Mouse (Mus musculus) liver, embryonic 16.5 days (tissue): ENCODE results near the gene AA986860. TPM values are rescaled to one million over a fixed set of nuclear protein-coding genes. Genes with fewer than 3 reads are reported as not detected.

Experiments
- ATAC-seq: fragments of 200-750 bp; cut with Nextera tagmentation; 2 replicates; pipeline ENCODE4 v1.8.0; 2017; ENCODE audit warnings: low read depth, mild to moderate bottlenecking, moderate number of reproducible peaks, moderate library complexity
- H3K27ac ChIP-seq: fragments of 300-500 bp; sonication (generic); 2 replicates; pipeline ENCODE4 v1.5.1; 2014; ENCODE audit warnings: mild to moderate bottlenecking, low read length
- H3K27me3 ChIP-seq: fragments of 300-500 bp; sonication (generic); 2 replicates; pipeline ENCODE4 v1.6.1; 2014; ENCODE audit warnings: low read depth, low read length, mixed read lengths; ENCODE audit not compliant: control insufficient read depth, insufficient read depth
- H3K36me3 ChIP-seq: fragments of 300-500 bp; sonication (generic); 2 replicates; pipeline ENCODE4 v1.6.1; 2014; ENCODE audit warnings: mild to moderate bottlenecking; ENCODE audit not compliant: control insufficient read depth, insufficient read depth
- H3K4me1 ChIP-seq: fragments of 300-500 bp; sonication (generic); 2 replicates; pipeline ENCODE4 v1.6.1; 2014; ENCODE audit warnings: low read depth, low read length, mixed read lengths; ENCODE audit not compliant: control insufficient read depth
- H3K4me2 ChIP-seq: fragments of 300-500 bp; sonication (generic); 2 replicates; pipeline ENCODE4 v1.6.1; 2014; ENCODE audit warnings: low read depth, low read length, mixed read lengths
- H3K4me3 ChIP-seq: fragments of 300-500 bp; sonication (generic); 2 replicates; pipeline ENCODE4 v1.5.1; 2014; ENCODE audit warnings: low read depth, mild to moderate bottlenecking, low read length
- H3K9ac ChIP-seq: fragments of 300-500 bp; sonication (generic); 2 replicates; pipeline ENCODE4 v1.6.1; 2014; ENCODE audit warnings: low read depth, low read length
- H3K9me3 ChIP-seq: fragments of 300-500 bp; sonication (generic); replicated peaks from 2 replicates; pipeline ENCODE4 v1.6.1; 2016; ENCODE audit warnings: low read length; ENCODE audit not compliant: control insufficient read depth
- WGBS: fragments of 180-500 bp; shearing (Covaris S2); extraction: QIAGEN DNeasy Blood & Tissue Kit; methylation state at CpG from one replicate; pipeline ENCODE4 v1.1.7; 2014; ENCODE audit not compliant: insufficient replicate concordance; 5-methylcytosine and 5-hydroxymethylcytosine counted together
- polyA plus RNA-seq: library from polyadenylated mRNA; unstranded; fragments of >200 nt; fragmentation: Nextera tagmentation; extraction: Ambion mirVana; gene quantifications from 2 replicates; pipeline ENCODE4 v1.2.1, GENCODE M21; 2015

AA986860 gene
- polyA plus RNA-seq, 1 experiment from 2014 or later, result 7.3 TPM

DNA sequence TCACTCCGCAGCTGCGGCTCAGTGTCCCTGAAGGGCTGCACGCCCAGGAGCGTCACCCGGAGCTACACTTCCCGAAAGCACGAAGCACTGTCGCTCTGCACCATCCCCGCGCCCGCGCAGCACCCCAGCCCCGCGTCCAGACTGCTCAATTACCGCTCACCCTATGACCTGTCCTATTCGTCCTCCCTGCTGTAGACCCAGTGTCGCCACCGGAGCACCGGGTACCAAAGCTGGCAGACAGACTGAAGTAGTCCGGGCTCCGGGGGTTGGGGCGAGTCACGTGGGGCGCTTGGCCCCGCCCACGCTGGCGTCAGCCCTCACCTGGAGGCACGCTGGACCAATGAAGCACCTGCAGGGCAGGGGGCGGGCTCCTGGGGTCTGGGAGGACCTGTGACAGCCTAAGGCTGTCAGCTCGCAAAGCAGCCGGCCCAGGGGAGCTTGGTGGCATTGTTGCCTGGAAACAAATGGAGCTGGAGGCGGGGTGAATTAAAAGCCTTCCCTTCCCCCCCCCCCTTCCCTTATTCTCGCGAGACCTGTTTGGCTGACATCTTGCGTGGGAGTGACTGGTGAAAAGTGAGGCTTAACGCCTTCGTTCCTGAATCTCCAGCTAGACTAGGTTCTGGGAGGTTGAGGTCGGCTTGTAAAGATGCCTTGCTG, 16.1 kb upstream of the AA986860 start, which contains the start of gene Gm29427:
Gene Gm29427, minus strand, starts transcription at position 239 of the 657 bp plus-strand sequence.
- peak within 1 kb of the TSS; percentile 99 for H3K4me3 ChIP-seq
- ATAC-seq, result peak; percentile 89
- no peaks in the 10 kb centered on the region for H3K27me3 ChIP-seq
- WGBS, result under 1% methylated on average over 38 of the region's 38 CpGs
- H3K9ac ChIP-seq, result peak within 1 kb of the TSS; percentile 94
- H3K4me2 ChIP-seq, result peak within 1 kb of the TSS; percentile 89
- H3K4me1 ChIP-seq, result peaks cover 15% of the 10 kb centered on the region
- H3K9me3 ChIP-seq, result no peaks in the 10 kb centered on the region
- H3K27ac ChIP-seq, result peak within 1 kb of the TSS; percentile 90
- H3K36me3 ChIP-seq, result peaks cover 11% of the 10 kb centered on the region

DNA sequence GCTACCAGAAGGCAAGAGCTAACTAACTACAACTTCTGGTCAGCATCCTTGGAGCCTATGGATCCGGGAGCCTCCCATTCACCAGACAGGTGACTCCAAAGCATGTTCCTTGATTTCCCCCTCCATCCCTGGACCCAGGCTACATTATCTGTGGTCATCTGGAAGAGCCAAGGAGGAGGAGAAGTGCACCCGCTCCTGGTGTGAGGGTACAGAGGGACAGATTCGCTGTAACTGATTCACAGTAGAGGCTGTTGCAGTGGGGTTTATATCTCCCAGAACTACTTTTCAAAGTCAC, 15.6 kb upstream of the AA986860 start:
- H3K9me3 ChIP-seq, result no peaks in the 10 kb centered on the region
- H3K36me3 ChIP-seq, result peaks cover 10% of the 10 kb centered on the region
- H3K4me2 ChIP-seq, result peak overlapping the region; percentile 89
- WGBS, result 0% methylated on average over 3 of the region's 3 CpGs
- peak overlapping the region; percentile 99 for H3K4me3 ChIP-seq
- H3K4me1 ChIP-seq, result peaks cover 15% of the 10 kb centered on the region
- peak; percentile 2 for ATAC-seq
- no peaks in the 10 kb centered on the region for H3K27me3 ChIP-seq
- H3K9ac ChIP-seq, result peak overlapping the region; percentile 94
- H3K27ac ChIP-seq, result peak overlapping the region; percentile 90

DNA sequence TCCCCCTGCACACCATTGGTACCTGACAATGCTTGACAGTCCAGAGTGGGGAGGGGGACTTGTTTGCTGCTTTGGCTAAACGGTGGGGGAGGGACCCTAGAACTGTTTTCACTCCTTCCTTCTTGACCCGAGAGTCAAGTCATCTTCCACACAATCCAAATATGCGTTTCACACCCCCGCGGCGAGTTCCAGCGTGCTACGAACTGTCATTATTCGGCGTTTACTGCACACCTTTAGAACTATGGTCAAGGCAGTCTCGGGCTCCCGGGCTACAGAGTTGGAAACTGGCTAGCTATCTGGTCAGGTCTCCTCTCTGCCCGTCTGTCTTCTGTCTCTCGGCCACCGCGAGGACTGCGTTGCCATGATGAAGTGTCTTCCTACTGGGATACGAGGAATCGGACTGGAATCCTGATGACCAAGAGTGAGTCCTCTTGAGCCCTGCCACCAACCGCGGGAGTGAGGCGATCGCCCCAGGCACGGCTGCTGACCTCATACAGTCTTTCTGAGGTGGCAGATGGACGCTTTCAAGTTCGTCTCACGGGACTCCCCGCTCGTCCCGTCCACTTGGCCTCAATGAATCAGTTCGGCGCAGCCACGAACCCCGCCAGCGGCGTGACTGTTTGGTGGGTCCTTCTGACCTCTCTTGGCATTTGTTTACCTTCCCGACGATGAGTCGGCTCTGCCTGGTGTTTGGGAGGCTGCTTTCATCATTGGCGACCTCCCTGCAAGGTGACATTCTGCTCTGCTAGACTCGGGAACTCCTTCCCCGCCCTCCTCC, 15.1 kb upstream of the AA986860 start:
- H3K4me3 ChIP-seq, result peak overlapping the region; percentile 99
- peak overlapping the region; percentile 89 for H3K4me2 ChIP-seq
- peak; percentile 3 for ATAC-seq
- peaks cover 9% of the 10 kb centered on the region for H3K36me3 ChIP-seq
- H3K4me1 ChIP-seq, result peaks cover 15% of the 10 kb centered on the region
- peak overlapping the region; percentile 94 for H3K9ac ChIP-seq
- H3K9me3 ChIP-seq, result no peaks in the 10 kb centered on the region
- H3K27ac ChIP-seq, result peak overlapping the region; percentile 90
- 0% methylated on average over 42 of the region's 42 CpGs for WGBS
- H3K27me3 ChIP-seq, result no peaks in the 10 kb centered on the region

DNA sequence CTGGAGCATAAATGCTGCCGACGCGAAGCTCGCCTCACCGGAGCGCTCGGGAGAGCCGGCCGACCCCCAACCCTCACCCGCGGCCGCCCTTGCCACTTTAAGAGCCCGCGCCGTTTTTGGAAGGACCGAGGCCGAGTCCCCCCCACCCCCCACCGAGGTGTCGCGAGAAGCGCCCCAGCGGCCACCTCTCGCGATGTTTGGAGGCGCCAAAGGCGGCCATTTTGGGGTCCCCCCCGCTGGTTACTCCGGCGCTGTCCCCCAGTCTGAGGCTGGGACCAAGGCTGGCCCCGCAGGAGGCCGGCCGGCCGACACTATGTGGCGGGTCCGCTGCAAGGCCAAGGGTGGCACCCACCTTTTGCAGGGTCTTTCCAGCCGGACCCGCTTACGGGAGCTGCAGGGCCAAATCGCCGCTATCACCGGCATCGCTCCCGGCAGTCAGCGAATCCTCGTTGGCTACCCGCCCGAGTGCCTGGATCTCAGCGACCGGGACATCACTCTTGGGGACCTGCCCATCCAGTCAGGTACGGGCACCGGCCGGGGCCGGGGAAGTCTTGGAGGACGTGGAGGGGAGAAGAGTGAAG, 14.4 kb upstream of the AA986860 start, which contains the start of gene Yod1:
Gene Yod1, plus strand, starts transcription at position 37 of the 581 bp plus-strand sequence.
- no peaks in the 10 kb centered on the region for H3K27me3 ChIP-seq
- ATAC-seq, result peak; percentile 67
- H3K4me1 ChIP-seq, result peaks cover 15% of the 10 kb centered on the region
- H3K27ac ChIP-seq, result peak within 1 kb of the TSS; percentile 90
- 0% methylated on average over 53 of the region's 54 CpGs for WGBS
- H3K9me3 ChIP-seq, result no peaks in the 10 kb centered on the region
- peaks cover 13% of the 10 kb centered on the region for H3K36me3 ChIP-seq
- peak within 1 kb of the TSS; percentile 94 for H3K9ac ChIP-seq
- H3K4me3 ChIP-seq, result peak within 1 kb of the TSS; percentile 99
- H3K4me2 ChIP-seq, result peak within 1 kb of the TSS; percentile 89

DNA sequence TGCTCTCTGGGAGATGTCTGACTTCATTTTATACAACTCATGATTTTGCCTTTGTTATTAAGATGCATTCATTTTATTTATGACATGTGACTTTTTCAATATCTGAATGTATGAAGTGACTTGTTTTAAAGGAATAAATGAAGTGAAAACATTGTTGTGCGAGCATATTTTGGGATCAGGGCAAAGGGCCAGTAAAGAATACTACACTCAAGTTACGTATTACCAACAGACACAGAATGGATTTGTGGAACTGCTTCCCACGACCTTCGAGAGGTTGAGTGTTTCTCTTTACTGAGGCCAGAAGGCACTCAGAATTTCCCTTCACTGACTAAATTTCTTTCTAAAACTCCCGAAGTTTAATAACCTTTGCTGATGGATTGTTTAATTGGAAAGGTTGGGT, 7.6 kb upstream of the AA986860 start:
- Histone ChIP-seq H3K9me3 (no peaks in the 10 kb centered on the region), H3K9ac (no peak overlapping the region)

DNA sequence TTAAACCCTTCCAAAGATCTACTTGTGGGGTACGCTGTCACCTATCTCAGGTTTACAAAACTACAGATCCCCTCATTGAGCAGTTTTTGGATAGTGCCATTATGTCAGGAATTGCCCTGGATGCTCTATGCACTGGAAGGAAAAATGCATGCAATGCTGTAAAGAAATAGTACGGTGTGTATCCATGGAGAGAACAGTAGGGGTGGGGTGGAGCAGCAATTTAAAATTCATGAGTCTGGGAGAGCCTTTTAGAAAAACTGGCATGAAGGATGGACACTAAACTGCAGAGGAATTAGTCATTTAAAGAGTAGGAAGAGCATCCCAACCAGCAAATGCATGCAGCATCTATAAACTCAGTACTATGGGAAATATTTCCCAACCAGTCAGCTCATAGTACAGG, 5.4 kb upstream of the AA986860 start:
- Histone ChIP-seq H3K36me3 (peaks cover 6% of the 10 kb centered on the region; the same call in 1 of the 2 replicates), H3K4me2 (no peak overlapping the region), H3K27me3 (no peaks in the 10 kb centered on the region), H3K9me3 (no peaks in the 10 kb centered on the region), H3K4me1 (peaks cover 6% of the 10 kb centered on the region), H3K27ac (no peak overlapping the region), H3K9ac (no peak overlapping the region), H3K4me3 (no peak overlapping the region)
- ATAC-seq, result no peak
- WGBS, result 88% methylated on average over 2 of the region's 2 CpGs

More for the DNA sequence above, 7.6 kb upstream of the AA986860 start:
- no peak for ATAC-seq
- no peaks in the 10 kb centered on the region for H3K27me3 ChIP-seq
- H3K4me1 ChIP-seq, result peaks cover 4% of the 10 kb centered on the region
- no peak overlapping the region for H3K27ac ChIP-seq
- 81% methylated on average over 5 of the region's 5 CpGs for WGBS
- no peak overlapping the region for H3K4me3 ChIP-seq
- peaks cover 10% of the 10 kb centered on the region for H3K36me3 ChIP-seq
- no peak overlapping the region for H3K4me2 ChIP-seq

DNA sequence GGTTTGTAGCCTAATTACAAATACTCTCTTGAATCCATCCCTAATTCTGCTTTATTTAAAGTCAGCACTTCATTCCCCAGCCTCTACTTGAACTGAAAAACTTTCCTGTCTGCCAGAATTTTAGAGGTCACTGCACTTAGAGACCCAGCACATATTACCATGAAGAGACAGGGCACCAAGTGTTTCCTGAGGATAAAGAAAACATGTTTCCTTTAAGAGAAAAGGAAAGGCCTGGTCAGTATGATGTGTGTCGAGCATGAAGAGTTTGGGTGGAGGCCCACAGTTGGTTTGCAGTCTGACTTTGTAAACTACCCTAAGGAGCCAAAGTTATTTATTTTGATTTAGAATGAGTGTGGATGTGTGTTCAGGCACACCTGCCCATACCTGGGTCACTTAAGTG, 3.7 kb upstream of the AA986860 start:
- H3K27ac ChIP-seq, result no peak overlapping the region
- no peaks in the 10 kb centered on the region for H3K36me3 ChIP-seq
- WGBS, result 32% methylated on average over 1 of the region's 1 CpGs
- no peaks in the 10 kb centered on the region for H3K9me3 ChIP-seq
- H3K4me3 ChIP-seq, result no peak overlapping the region
- H3K27me3 ChIP-seq, result no peaks in the 10 kb centered on the region
- H3K4me1 ChIP-seq, result peaks cover 16% of the 10 kb centered on the region
- no peak overlapping the region for H3K9ac ChIP-seq
- no peak for ATAC-seq
- no peak overlapping the region for H3K4me2 ChIP-seq

DNA sequence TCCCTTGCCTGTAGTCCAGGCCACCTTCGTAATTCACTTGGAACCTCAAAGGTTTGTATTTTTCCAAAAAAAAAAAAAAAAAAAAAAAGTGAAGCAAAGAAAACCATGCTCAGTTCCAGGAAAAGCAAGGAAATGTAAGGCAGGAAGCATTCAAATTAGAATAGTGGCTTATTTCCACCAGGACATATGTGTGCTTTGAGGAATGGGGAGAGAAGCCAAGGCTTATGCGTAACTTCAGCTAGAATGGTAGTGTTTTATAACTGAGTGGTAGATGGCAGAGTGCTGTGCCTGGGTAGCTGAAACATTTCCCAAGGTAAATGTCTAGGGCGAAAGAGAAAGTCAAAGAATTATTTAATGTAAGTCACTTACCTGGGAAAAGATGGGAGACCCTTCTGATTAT, 3.1 kb upstream of the AA986860 start:
- 79% methylated on average over 3 of the region's 3 CpGs for WGBS
- Histone ChIP-seq H3K36me3 (no peaks in the 10 kb centered on the region), H3K4me1 (peaks cover 23% of the 10 kb centered on the region), H3K27me3 (no peaks in the 10 kb centered on the region), H3K4me2 (no peak overlapping the region), H3K9ac (no peak overlapping the region), H3K9me3 (no peaks in the 10 kb centered on the region), H3K27ac (no peak overlapping the region), H3K4me3 (no peak overlapping the region)
- ATAC-seq, result no peak

DNA sequence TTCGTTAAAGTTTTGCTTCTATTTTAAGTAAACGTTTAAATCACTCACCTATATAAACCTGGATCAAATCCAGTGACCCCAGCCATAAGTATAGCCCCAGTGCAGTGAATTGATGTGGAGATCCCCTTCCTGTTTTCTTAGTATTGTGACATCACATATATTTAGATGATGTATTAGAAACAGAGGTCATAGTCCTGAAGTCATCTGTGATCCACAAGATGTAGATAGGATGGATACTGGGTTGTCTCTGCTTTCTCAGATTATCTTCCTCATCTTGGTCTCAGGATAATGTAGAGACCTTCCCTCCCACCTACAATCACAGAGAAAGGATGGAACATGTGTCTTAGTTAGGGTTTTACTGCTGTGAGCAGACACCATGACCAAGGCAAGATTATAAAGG, 2.6 kb upstream of the AA986860 start, which contains the start of gene Pfkfb2:
Gene Pfkfb2, minus strand, starts transcription at position 101 of the 400 bp plus-strand sequence.
- no peaks in the 10 kb centered on the region for H3K36me3 ChIP-seq
- no peak within 1 kb of the TSS for H3K4me3 ChIP-seq
- H3K27ac ChIP-seq, result no peak within 1 kb of the TSS
- H3K4me2 ChIP-seq, result no peak within 1 kb of the TSS
- no peak for ATAC-seq
- WGBS, result 66% methylated on average over 2 of the region's 2 CpGs
- H3K9me3 ChIP-seq, result no peaks in the 10 kb centered on the region
- H3K4me1 ChIP-seq, result peaks cover 27% of the 10 kb centered on the region
- H3K9ac ChIP-seq, result no peak within 1 kb of the TSS
- no peaks in the 10 kb centered on the region for H3K27me3 ChIP-seq
